Mouse (Mus musculus) bone marrow macrophage, adult 2 months (primary cell): ENCODE measurements around the gene Fmnl1. TPM values are rescaled to one million over a fixed set of nuclear protein-coding genes. Genes with fewer than 3 reads are reported as not detected.
A peak's percentile ranks its signal among the peaks of the same experiment; 100 is the strongest.

Source experiments
- H3K27ac ChIP-seq: 2 replicates; pipeline ENCODE4 v1.5.1; 2012; ENCODE audit warnings: low read depth, low read length; ENCODE audit not compliant: insufficient read depth
- H3K4me1 ChIP-seq: 2 replicates; pipeline ENCODE4 v1.6.1; 2012; ENCODE audit warnings: low read length; ENCODE audit not compliant: control insufficient read depth, insufficient read depth
- H3K4me3 ChIP-seq: 2 replicates; pipeline ENCODE4 v1.5.1; 2012; ENCODE audit warnings: mild to moderate bottlenecking, low read length, moderate library complexity; ENCODE audit not compliant: insufficient read depth
- CTCF ChIP-seq: IDR thresholded peaks from 2 replicates; pipeline ENCODE4 v1.5.1; 2012; ENCODE audit warnings: low read depth, mild to moderate bottlenecking, low read length, moderate library complexity
- POLR2A ChIP-seq: IDR thresholded peaks from 2 replicates; pipeline ENCODE4 v1.6.1; 2012; ENCODE audit warnings: mild to moderate bottlenecking, low read depth, low read length, borderline replicate concordance
- polyA plus RNA-seq: library from polyadenylated mRNA; stranded (reverse); fragments of >200 nt; gene quantifications from 2 replicates; pipeline ENCODE4 v1.2.4, GENCODE M21; 2012; ENCODE audit not compliant: missing spikeins, insufficient read depth, insufficient read length

Gene Fmnl1
- polyA plus RNA-seq, 1 experiment: 241 TPM

DNA sequence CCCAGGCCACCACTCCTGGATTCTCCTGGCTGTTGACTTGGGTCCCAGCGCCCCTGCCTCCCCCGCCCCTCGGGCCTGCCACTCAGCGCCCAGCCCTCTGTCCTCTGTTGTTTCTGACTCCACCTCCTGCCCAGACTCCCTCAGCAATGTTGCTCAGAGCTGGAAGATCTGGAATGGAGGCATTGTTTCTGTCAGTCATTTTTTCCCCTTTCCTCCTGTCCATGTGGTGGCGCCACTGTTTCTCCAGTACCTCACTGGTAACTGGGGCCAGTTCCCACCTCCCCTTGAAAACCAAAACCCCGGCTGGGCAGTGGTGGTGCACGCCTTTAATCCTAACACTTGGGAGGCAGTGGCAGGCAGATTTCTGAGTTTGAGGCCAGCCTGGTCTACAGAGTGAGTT is 9.5 kb upstream of the Fmnl1 start:
- Histone ChIP-seq H3K4me1 (peaks cover 11% of the 10 kb centered on the region), H3K4me3 (no peak overlapping the region), H3K27ac (no peak overlapping the region)
- no peak for TF ChIP-seq CTCF
- no peak for TF ChIP-seq POLR2A

DNA sequence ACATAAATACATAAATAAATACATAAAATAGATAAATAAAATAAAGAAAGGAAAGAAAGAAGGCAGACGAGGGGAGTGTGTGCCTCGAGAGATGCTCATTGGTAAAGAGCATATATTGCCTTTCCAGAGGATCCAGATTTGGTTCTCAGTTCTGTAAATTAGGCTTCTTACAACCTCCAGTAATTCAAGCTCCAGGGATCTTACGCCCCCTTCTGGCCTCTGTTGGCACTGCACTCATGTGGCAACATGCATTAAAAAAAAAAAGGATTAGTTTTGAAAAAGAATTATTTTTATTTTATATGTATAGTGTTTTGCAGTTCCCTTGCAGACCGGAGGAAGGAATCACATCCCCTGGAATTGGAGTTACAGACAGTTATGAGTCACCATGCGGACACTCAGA is 8.8 kb upstream of the Fmnl1 start:
- TF ChIP-seq POLR2A (no peak), CTCF (no peak)
- H3K4me3 ChIP-seq: no peak overlapping the region
- peaks cover 11% of the 10 kb centered on the region for H3K4me1 ChIP-seq
- no peak overlapping the region for H3K27ac ChIP-seq

DNA sequence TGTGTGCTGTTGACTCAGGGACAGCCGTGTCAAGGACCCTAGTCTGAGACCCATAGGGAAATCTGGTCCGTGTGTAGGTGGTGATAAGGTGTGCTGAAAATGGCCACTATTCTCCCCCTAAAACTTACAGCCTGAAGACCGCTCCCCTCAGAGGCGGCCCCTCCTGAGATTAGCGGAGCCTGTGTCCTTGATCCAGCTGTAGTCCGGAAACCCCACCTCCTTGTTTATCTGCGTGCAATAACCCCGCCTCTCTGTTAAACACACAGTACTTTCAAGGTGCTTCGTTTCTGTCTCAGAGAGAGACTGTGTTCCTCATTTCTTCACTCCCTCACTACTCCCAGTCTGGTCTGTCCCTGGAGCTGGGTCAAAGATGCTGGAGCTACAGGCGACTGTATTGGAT is 6.5 kb upstream of the Fmnl1 start:
- no peak overlapping the region for H3K27ac ChIP-seq

DNA sequence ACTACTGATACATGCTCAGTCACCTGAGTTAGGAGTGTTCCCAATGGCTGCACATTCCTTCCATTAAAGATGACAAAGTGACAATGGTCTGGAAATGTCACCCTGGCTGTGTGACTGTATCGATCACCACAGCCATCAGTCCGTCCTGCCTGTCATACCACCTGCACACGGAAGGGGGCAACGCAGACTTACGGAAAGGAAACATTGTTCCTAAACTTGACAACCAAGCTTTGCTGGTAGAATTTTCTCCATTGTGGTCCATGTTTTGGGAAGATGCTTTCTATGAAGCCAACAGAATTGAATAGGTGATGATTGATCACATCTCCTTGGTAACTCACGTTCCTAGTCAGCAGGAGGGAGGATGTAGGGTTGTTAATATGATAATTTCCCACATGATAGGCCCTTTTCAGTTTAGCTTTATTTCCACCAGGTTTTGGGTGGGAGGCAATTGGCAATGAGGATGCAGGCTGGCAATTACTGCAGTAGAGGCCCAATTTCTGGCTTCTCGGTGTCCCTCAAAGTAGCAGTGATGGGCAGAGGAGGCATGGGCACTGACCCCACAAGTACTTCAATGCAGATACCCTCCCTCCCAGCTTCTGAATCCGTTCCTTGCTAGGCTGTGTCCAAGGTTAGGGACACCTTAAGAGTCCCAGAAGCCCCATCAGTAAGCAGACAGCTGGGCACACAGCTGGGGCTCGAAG is 2.1 kb upstream of the Fmnl1 start:
- Histone ChIP-seq H3K27ac (no peak overlapping the region), H3K4me1 (peaks cover 19% of the 10 kb centered on the region), H3K4me3 (no peak overlapping the region)
- TF ChIP-seq POLR2A (no peak), CTCF (peak; percentile 73)

More for the DNA sequence above, 6.5 kb upstream of the Fmnl1 start:
- peaks cover 5% of the 10 kb centered on the region; the same call in 1 of the 2 replicates for H3K4me1 ChIP-seq
- TF ChIP-seq CTCF: no peak
- no peak for TF ChIP-seq POLR2A
- H3K4me3 ChIP-seq: no peak overlapping the region

DNA sequence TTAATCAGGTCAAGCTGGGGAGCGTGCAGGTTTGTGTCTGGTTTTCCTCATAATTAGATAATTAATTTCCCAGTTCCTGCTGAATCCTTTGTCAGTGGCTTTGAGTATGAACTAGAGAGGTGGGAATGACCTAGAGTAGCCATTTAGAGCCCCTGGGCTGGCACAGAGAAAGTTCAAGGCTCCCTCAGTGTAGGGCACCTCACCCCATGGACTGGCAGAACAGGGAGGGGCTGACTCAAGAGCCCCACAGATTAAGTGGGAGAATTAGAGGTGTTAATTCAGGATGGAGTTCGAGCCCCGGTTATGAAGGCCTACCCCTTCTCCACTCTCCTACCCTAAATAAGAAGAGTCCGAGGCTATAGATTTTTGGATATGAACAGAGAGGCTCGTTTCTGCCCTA is 1.2 kb upstream of the Fmnl1 start:
- Histone ChIP-seq H3K4me1 (peaks cover 27% of the 10 kb centered on the region), H3K4me3 (no peak overlapping the region), H3K27ac (no peak overlapping the region)
- no peak for TF ChIP-seq CTCF
- no peak for TF ChIP-seq POLR2A

DNA sequence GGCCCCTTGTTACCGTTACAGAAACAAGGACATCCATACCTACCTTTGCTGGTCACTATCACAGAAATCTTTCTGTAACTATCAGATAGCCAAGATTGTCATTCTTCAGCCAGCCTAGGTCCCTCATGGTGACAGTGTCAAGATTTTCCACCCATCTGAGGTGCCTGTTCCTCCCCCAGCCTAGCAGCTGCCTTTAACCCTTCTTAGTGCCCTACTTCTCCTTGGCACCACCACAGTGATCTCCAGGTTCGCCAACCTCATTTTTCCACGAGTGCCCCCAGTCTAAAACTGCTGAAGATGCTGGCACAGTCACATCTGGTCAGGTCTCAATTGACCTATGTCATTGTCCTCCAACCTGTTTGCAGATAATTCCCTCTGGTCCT is 805 bp upstream of the Fmnl1 start:
- no peak for TF ChIP-seq POLR2A
- no peak for TF ChIP-seq CTCF
- Histone ChIP-seq H3K27ac (no peak overlapping the region), H3K4me1 (peaks cover 28% of the 10 kb centered on the region), H3K4me3 (peak overlapping the region; percentile 88; the same call in 1 of the 2 replicates)

DNA sequence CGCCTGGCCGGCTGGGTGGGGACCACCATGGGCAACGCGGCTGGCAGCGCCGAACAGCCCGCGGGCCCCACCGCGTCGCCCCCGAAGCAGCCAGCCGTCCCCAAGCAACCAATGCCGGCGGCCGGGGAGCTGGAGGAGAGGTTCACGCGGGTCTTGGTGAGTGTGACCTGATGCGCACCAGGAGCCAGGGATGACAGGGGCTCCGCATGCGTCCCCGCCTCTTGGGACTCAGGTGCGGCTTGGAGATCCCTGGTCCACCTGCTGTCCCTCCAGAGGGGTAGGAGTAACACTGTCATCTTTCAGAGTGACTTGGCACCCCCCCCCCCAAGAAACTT is 346 bp downstream of the Fmnl1 start:
- H3K4me3 ChIP-seq: peak overlapping the region; percentile 88
- peaks cover 38% of the 10 kb centered on the region for H3K4me1 ChIP-seq
- no peak for TF ChIP-seq POLR2A
- no peak for TF ChIP-seq CTCF
- H3K27ac ChIP-seq: peak overlapping the region; percentile 88

DNA sequence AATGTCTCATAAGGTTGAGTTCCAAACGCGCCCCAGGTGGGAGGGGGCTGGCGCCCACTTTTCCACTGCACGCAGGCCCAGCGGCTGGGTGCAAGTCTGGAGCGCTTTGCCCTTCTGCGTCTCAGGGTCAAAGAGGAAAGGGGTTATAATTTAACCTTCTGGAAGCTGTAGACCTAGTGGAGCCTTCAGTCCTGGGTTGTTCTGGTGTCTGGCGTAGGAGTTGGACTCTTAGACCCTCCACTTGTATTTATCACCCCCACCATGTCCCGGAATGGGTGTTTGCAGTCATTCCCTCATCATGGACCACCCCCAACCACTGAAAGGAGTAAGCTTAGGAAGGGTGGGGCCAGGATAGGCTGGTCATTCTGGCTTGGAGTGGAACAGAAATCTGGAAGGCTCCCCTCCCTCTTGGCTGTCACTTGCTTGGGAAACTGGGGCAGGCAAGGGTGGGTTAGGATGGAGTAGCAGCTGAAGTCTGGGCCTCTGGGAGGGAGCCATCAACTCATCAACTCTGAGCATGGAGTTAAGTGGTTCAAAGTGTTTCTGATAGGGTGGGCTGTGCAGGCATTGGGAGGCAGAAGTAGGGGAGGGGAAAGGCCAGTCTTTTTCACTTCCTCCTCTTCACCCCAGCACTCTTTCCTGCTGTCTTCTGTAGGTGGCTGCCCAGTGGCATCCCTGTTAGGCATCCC is 940 bp downstream of the Fmnl1 start:
- Histone ChIP-seq H3K27ac (peak overlapping the region; percentile 88), H3K4me3 (peak overlapping the region; percentile 88)
- no peak for TF ChIP-seq CTCF
- TF ChIP-seq POLR2A: no peak

DNA sequence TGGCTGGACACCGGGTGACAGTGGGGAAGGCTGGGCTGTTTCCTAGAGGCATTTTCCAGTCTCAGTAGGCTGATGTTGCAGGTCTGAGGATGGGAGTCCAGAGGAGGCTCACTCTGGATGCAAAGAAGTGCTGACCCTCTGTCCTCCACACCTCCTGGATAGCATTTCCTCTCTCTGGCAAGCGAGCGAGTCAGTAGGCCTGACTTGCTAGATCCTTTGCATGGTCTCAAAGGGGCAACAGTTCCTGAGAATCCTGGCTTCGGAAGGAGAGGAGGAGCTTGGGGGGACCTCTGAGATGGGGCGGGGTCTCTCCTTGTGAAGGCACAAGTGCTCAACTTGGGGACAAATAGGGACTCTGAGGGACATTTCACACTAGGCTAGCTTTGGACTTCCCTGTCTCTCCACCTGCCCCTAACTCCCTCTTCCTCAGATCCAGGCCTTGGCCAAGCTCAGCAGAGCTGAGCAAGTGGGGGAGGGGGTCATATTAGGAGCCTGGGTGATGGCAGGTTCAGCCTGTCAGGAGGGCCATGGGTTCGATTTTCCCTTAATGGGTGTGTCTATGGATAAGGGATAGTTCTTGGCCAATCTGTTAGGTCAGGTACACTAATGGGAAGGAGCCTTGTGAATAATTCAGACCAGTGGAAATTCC is 1.6 kb downstream of the Fmnl1 start:
- H3K4me3 ChIP-seq: peak overlapping the region; percentile 88
- H3K27ac ChIP-seq: peak overlapping the region; percentile 88
- TF ChIP-seq CTCF (no peak), POLR2A (no peak)
- H3K4me1 ChIP-seq: peaks cover 50% of the 10 kb centered on the region

More for the DNA sequence above, 940 bp downstream of the Fmnl1 start:
- peaks cover 44% of the 10 kb centered on the region for H3K4me1 ChIP-seq

DNA sequence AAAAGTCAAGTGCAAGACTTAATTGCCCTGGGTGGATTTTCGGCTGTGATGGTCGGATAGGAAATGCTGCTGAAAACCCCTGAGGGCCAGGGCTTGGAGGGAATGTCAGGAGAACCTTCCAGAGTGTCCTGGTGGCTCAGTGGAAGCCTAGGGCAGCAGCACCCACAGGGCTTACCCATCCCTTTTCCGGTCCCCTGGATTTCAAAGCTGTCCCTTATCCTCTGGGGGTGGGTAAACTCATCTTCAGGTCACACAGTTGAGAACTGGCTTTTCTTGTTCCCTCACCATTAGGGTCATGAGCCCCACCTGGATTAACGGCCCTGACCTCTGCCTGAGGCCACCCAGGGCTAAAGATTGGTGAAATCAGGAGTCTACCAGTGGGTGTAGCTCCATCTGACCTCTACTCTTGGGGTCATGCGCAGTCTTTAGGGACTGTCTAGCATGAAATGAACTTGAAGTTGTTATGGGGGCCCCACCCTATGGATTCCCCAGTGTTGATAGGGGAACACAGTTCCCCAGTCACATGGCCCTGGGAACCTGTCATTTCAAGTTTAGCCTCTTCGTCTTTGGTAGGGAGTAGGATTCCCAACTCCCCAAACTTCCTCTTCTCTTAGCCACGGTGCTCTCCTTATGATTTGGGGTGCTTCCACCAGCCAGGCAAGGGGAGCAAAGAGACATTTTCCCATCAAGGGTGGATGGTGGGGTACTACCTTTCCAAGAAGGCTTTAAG is 2.3 kb downstream of the Fmnl1 start:
- Histone ChIP-seq H3K4me3 (peak overlapping the region; percentile 88), H3K27ac (peak overlapping the region; percentile 88), H3K4me1 (peaks cover 53% of the 10 kb centered on the region)
- no peak for TF ChIP-seq POLR2A
- no peak for TF ChIP-seq CTCF
